Mouse (Mus musculus) ES-E14 (cell line): ENCODE results near the gene Daxx. TPM values are rescaled to one million over a fixed set of nuclear protein-coding genes. Genes with fewer than 3 reads are reported as not detected.

Experiments
- DNase-seq: peaks from one replicate; pipeline ENCODE4 v3.0.0-alpha.2; 2013; ENCODE audit warnings: low read depth, low spot score
- H3K27ac ChIP-seq: 2 replicates; pipeline ENCODE4 v1.5.1; 2012; ENCODE audit warnings: low read depth, mild to moderate bottlenecking, low read length, moderate library complexity, mixed read lengths; ENCODE audit not compliant: poor library complexity, insufficient read depth, severe bottlenecking
- H3K36me3 ChIP-seq: 2 replicates; pipeline ENCODE4 v1.6.1; 2012; ENCODE audit warnings: mild to moderate bottlenecking, low read length, moderate library complexity, mixed read lengths; ENCODE audit not compliant: control insufficient read depth, poor library complexity, insufficient read depth, severe bottlenecking
- H3K4me1 ChIP-seq, 2 experiments: fragments of 150-350 bp in 1 of 2; sonication (generic) in 1 of 2; 2 replicates each; pipeline ENCODE4 v1.6.1; 2012; ENCODE audit warnings: low read length in 2 of 2, mild to moderate bottlenecking in 1 of 2, mixed read lengths in 1 of 2; ENCODE audit not compliant: control insufficient read depth in 2 of 2, insufficient read depth in 2 of 2, poor library complexity in 1 of 2
- H3K4me3 ChIP-seq, 2 experiments: fragments of 150-350 bp in 1 of 2; sonication (generic) in 1 of 2; 2 replicates each; pipeline ENCODE4 v1.5.1; 2012; ENCODE audit warnings: low read length in 2 of 2, low read depth in 1 of 2, mild to moderate bottlenecking in 1 of 2, mixed read lengths in 1 of 2; ENCODE audit not compliant: insufficient read depth in 1 of 2, poor library complexity in 1 of 2, severe bottlenecking in 1 of 2
- H3K9ac ChIP-seq: 2 replicates; pipeline ENCODE4 v1.6.1; 2012; ENCODE audit warnings: low read depth, mild to moderate bottlenecking, low read length, mixed read lengths; ENCODE audit not compliant: poor library complexity, insufficient read depth, severe bottlenecking
- H3K9me3 ChIP-seq: fragments of 150-350 bp; sonication (generic); 2 replicates; pipeline ENCODE4 v1.6.1; 2012; ENCODE audit warnings: low read depth, mild to moderate bottlenecking, low read length; ENCODE audit not compliant: control insufficient read depth, insufficient read depth
- CHD2 ChIP-seq: IDR thresholded peaks from 2 replicates; pipeline ENCODE4 v1.6.1; 2014; ENCODE audit warnings: mild to moderate bottlenecking, low read depth, low read length, inconsistent platforms
- HCFC1 ChIP-seq: IDR thresholded peaks from 2 replicates; pipeline ENCODE4 v1.6.1; 2012; ENCODE audit warnings: low read length, inconsistent platforms, borderline replicate concordance; ENCODE audit not compliant: insufficient read depth
- MAFK ChIP-seq: IDR thresholded peaks from 2 replicates; pipeline ENCODE4 v1.6.1; 2014; ENCODE audit warnings: mild to moderate bottlenecking, low read depth, low read length, inconsistent platforms; ENCODE audit not compliant: insufficient read depth
- ZC3H11A ChIP-seq: IDR thresholded peaks from 2 replicates; pipeline ENCODE4 v1.6.1; 2012; ENCODE audit warnings: low read depth, mild to moderate bottlenecking, inconsistent platforms, low read length, borderline replicate concordance
- ZNF384 ChIP-seq: IDR thresholded peaks from 2 replicates; pipeline ENCODE4 v1.6.1; 2012; ENCODE audit warnings: low read depth, low read length, inconsistent platforms
- in situ Hi-C, 2 experiments: fragments of 600-800 bp; cut with MboI; formaldehyde crosslinking; loops; one replicate each; pipeline ENCODE4 v1.15.1; 2025; ENCODE audit warnings: low sequenced_read_pairs in 2 of 2, inconsistent platforms in 1 of 2; ENCODE audit not compliant: unreplicated experiment in 2 of 2
- total RNA-seq: library from RNA; depleted of rRNA; stranded (reverse); fragments of 300-350 nt; gene quantifications from 2 replicates; pipeline ENCODE4 v1.2.3, GENCODE M21; 2012

The Daxx gene
- total RNA-seq, 1 experiment = 73.7 TPM

- Histone ChIP-seq H3K9ac (0 out of 2 replicates have a peak overlapping the region, but pooled peaks have one; percentile 33), H3K36me3 (peaks cover 9% of the 10 kb centered on the region; the same call in 1 of the 2 replicates), H3K4me3 (peak overlapping the region in 1 of 2 experiments; percentile 12; a peak in 1 of 4 replicates), H3K9me3 (no peaks in the 10 kb centered on the region), H3K27ac (no peak overlapping the region), H3K4me1 (peaks cover 0 to 14% of the 10 kb centered on the region in 2 experiments; a peak in 1 of 4 replicates)
- TF ChIP-seq HCFC1 (no peak), ZC3H11A (peak; percentile 51), CHD2 (no peak), ZNF384 (0 out of 2 replicates have a peak, but pooled peaks have one; percentile 16)
- DNase-seq = no peak
- in situ Hi-C loops = no loop called here
These were observed 17.2 kb downstream of the Daxx start for GRCm38 (mm10) chr17:33926207-33926932.

DNA sequence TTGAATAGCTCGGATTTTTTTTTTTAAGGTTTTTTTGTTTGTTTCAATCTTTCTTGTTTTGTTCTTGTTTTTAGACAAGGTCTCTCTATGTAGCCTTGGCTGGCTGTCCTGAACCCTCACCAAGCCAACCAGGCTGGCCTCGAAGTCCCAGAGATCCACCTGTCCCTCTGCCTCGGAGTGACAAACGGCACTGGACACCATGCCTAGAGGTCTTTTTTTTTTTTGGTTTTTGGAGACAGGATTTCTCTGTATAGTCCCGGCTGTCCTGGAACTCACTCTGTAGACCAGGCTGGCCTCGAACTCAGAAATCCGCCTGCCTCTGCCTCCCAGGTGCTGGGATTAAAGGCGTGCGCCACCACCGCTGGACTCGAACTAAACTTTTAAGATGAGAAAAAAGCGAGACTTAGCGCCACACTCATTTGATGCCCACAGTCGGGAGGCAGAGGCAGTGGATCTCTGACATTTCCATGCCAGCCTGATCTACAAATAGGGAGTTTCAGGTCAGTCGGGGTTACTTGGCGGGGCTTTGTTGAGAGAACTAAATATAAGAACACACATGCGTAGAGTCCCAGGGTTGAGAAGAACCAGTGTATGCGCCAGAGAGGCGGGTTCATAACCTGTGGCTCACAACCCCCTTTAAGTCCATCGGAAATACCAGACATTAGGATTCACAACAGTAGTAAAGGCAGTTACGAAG is 19.2 kb downstream of the Daxx start:
- Histone ChIP-seq H3K4me3 (peak overlapping the region; percentile 74 to 75), H3K36me3 (peaks cover 14% of the 10 kb centered on the region; the same call in 1 of the 2 replicates), H3K9ac (peak overlapping the region; percentile 86; the same call in 1 of the 2 replicates), H3K9me3 (no peaks in the 10 kb centered on the region), H3K4me1 (peaks cover 0 to 20% of the 10 kb centered on the region in 2 experiments; a peak in 1 of 4 replicates), H3K27ac (no peak overlapping the region)
- in situ Hi-C loops = no loop called here
- TF ChIP-seq MAFK = no peak
- DNase-seq = no peak

DNA sequence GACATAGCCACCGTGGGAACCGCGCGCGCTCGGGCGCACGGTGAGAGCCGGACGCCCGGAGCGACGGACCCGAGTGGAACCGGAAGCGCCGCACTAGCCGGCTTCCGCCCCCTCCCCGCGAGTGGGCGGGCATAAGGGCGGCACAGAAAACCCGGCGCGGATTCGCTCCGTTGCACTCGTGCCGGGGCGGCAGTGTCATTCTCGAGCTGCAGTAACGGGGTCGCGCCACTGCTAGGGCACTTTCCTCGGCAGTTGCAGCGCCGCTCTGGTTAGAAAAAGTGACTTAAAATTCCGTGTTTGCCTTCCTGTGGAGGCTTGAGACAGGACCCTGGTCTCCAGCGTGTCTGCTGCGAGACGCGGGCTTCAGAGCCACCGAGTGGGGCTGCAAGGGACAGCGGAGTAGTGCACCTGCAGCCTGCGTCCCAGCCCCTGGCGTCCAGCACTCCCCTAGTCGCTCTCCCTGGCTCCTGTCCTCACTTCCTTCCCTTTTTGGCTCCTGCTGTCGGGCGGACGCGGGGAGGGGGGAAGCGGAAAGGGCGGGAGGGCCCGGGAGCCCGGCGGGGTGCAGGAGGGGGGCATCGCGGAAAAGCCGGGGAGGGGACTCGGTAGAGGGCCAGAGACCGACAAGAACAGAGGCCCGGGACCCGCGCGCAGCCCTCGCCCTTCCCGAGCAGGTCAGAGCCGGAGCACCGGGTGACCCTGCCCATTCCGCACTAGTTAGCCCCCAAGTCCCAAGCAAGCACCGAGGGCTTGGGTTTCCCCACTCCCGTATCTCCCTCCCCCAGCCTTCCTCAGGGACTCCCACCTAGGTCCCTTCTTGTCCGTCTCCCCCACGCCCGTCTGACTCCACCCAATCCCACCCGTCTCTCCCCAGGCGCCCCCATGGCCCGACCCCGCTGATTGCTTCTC is 20.4 kb downstream of the Daxx start, which contains the start of gene Rgl2:
Gene Rgl2, plus strand, starts transcription at position 173 of the 909 bp plus-strand sequence.
- Histone ChIP-seq H3K9me3 (no peaks in the 10 kb centered on the region), H3K27ac (peak within 1 kb of the TSS; percentile 48), H3K4me1 (peaks cover 0 to 26% of the 10 kb centered on the region in 2 experiments; a peak in 1 of 4 replicates), H3K4me3 (peak within 1 kb of the TSS; percentile 74 to 75), H3K9ac (peak within 1 kb of the TSS; percentile 86), H3K36me3 (peaks cover 20% of the 10 kb centered on the region; the same call in 1 of the 2 replicates)
- DNase-seq = peak; percentile 81
- in situ Hi-C loops = no loop called here
- TF ChIP-seq CHD2 (no peak), HCFC1 (peak; percentile 86; the same call in 1 of the 2 replicates)

DNA sequence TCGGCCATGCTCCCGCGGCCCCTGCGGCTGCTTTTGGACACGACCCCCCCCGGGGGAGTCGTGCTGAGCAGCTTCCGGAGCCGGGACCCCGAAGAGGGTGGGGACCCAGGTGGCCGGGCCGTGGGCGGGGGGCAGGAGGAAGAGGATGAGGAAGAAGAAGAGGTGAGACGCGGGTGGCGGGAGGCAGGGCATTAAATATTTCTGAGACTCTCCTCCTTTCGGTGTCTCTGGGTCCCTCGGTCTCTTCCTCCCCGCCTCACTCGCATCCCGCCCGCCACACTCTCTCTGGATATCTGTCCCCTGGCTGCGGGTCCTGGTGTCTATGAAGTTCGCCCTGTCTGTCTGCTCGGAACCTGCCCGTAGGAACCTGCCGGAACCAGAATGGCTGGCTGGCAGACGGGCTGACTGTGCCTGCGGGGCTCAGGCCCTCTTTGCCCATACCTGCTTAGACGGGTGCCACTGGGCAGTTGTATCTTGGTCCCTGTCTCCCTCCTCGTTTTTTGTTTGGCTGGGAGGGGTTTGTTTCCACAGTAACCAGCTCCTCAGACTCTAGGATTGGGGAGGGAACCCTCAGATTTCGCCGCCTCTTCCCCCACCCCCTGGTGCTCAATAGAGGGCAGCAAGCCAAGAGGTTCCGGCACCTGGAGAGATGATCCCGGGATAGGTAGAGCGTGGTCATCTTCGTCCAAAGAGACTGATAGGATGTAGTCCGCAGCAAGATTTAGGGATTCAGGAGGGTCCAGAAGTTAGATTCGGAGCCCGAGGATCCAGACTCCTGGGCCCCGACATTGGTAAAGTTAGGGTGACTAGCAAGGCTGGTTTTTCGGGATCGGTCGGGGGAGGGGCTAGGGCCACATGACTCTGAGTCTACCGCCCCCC is 21.3 kb downstream of the Daxx start:
- peak; percentile 78 for DNase-seq
- H3K4me3 ChIP-seq = peak overlapping the region; percentile 74 to 75
- H3K4me1 ChIP-seq = peaks cover 0 to 30% of the 10 kb centered on the region in 2 experiments; a peak in 1 of 4 replicates
- peak overlapping the region; percentile 48 for H3K27ac ChIP-seq
- no peak for TF ChIP-seq MAFK
- no peak for TF ChIP-seq ZC3H11A
- TF ChIP-seq HCFC1 = 0 out of 2 replicates have a peak, but pooled peaks have one; percentile 48
- no peaks in the 10 kb centered on the region for H3K9me3 ChIP-seq
- H3K36me3 ChIP-seq = peaks cover 22% of the 10 kb centered on the region
- in situ Hi-C loops = no loop called here
- peak overlapping the region; percentile 71 for H3K9ac ChIP-seq
